Mouse (Mus musculus) CD8-positive naive resting alpha-beta T cell, adult 2 months (primary cell): ENCODE data around the gene Wbp1.

Source experiments
- DNase-seq, 2 experiments: peaks; one replicate each; pipeline ENCODE4 v3.0.0; 2022; ENCODE audit warnings: low read depth in 2 of 2, low spot score in 2 of 2

Wbp1 gene

GRCm38 (mm10) chr6:83120930-83121862 lies at the start of gene Wbp1:
Wbp1 (minus strand) TSS chr6:83121559.
- DNase-seq, result peak; percentile 87 to 89

DNA sequence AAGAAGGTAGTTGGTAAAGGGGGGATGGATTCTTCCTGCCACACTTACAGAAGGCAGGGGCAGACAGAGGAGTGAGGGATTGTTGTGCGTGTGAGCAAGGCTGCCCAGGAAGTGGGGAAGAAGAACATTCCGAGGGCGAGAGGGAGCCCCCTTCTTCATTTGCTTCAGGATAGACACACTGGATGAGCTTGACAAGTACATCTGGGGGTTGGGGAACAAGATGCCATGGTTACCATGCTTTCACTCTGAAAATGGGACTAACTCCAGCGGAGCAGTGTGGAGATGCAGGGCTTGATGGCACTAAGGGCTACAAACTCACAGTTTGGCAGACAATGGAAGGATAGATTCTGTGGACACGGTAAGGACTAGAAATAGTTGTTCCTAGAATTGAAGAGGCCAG lies 49.7 kb upstream of the Wbp1 start:
- no peak for DNase-seq

GRCm38 (mm10) chr6:83169872-83170271 lies 48.5 kb upstream of the Wbp1 start:
- no peak for DNase-seq

GRCm38 (mm10) chr6:83166243-83166630 lies 44.9 kb upstream of the Wbp1 start:
- DNase-seq, result peak in 1 of 2 experiments; percentile 24

DNA sequence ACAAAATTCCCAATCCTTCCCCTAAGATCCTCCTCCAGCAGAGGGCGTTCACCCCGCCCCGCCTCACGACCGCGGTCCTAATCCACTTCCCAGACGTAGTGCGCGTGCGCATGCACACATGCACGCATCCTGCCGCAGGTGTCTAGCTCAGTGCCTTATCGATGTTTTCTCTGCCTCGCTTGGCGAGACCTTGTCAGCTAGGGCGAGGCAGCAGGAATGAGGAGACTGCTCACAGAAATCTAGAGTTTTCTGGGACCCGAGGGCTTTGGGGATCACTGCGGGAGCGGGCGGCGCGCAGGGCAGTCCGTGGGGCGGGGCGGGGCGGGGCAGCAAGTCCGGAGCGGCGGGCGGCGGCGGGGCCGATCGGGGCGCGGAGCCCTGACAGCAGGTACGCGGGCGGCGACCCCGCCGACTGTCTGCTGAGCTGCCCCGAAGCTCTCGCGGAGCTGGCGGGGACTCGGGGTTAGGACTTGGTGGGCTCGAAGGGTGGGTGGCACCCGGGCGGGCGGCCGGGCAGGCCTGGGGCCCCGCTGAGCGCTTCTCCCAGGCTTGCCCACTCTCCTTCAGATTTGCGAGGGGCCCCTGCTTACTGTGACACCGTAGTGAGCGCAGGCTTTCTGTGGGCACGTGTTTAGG lies 44.4 kb upstream of the Wbp1 start, which contains the start of gene Dctn1:
Gene Dctn1 (plus strand): TSS at position 314 of the 636 bp plus-strand sequence.
- peak; percentile 92 for DNase-seq

DNA sequence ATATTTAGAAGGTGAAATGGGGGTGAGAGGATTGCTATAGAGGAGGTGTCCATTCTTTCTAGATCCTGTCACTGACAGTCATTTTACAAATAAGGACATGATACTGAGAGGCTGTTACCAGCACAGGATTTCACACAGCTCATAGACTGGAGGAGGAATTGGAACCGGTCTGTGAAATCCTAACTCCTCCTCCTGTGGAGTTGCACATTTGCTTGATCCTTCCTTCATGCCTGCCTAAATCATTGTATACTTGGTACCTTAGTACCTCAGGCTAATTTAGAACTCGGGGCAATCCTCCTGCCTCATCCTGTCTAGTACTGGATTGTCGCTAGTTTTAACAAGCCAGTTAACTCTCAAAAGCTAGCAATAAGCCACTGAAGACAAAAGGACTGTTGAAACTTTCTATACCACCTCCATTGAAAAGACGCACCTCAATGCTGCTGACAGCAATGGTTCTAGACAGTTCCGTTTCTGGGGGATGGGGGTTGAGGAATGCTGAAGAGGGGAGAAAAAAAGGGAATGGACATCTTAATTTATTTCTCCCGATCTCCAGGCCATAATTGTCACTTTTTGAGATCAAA lies 43.8 kb upstream of the Wbp1 start:
- no peak for DNase-seq

- peak; percentile 44 to 48 for DNase-seq
These were observed 41.3 kb upstream of the Wbp1 start for GRCm38 (mm10) chr6:83162701-83163100.

DNA sequence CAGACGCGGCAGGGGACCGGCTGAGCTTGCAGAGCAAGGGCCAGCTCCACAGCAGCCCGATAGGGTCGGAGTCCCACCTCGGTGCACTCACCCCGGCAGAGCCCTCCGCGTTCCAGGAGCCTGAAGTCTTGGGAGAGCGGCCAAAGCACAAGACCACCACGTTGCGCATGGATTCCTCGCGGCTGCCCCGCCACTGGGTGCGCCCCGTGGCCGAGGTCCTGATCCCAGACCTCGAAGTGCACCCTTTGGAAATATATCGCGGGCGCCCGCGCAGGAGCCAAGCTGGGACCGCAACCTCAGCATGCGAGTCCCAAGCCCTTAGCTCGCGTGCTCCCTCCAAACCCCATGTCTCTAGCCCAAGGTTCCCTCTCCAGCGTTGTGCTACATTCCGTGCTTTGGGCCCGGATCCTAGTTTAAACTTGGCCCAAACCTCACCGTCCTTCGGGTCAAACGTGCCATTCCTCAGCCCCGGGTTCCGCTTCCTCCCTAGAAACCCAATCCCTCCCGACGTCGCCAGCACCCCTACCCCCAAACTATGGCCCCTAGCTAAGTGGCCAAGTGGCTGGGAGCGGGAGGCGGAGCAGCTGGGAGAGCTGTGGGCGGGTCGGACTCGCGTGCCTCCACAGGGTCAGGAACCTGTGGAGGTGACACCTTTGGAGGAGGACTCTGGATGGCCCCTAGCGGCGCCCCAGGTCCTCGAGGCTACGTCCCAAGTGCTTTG lies 40.7 kb upstream of the Wbp1 start:
- no peak for DNase-seq

GRCm38 (mm10) chr6:83161442-83161841 lies 40.1 kb upstream of the Wbp1 start:
- DNase-seq, result no peak

DNA sequence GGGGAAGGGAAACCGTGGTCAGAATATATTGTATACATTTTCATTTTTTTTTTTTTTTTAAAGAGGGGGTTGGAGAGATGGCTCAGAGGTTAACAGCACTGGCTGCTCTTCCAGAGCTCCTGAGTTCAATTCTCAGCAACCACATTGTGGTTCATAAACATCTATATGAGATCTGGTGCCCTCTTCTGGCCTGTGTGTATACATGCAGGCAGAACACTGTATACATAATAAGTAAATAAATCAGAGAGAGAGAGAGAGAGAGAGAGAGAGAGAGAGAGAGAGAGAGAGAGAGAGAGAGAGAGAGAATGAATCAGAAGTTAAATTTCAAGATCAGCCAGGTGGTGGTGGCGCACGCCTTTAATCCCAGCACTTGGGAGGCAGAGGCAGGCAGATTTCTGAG lies 38.1 kb upstream of the Wbp1 start:
- DNase-seq, result peak; percentile 32 to 46

DNA sequence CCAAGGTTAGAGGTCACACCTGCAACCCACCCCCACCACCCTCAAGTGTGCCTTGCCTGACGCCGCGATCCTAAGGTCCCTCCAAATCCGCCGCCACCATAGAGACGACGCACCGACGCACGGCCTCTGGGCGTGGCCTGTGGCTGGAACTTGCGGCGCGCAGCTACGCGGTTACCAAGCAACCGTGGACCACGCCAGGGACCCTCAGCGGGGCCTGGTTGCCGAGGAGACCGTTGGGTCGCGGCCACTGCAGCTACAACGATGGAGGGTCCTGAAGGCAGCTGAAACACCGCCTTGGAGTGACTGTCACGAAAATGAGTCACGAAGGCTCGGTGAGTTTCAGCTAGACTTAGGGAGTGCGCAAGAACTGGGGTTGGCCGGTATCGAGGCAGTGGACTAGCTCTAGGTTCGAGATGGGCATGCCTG lies 34.9 kb upstream of the Wbp1 start, which contains the start of the genes Wdr54 and 1700003E16Rik:
Gene Wdr54 (minus strand): TSS at position 139 of the 426 bp plus-strand sequence.
Gene 1700003E16Rik (plus strand): TSS at position 146 of the 426 bp plus-strand sequence.
- DNase-seq, result no peak

GRCm38 (mm10) chr6:83155552-83156238 lies 34.3 kb upstream of the Wbp1 start:
- no peak for DNase-seq

DNA sequence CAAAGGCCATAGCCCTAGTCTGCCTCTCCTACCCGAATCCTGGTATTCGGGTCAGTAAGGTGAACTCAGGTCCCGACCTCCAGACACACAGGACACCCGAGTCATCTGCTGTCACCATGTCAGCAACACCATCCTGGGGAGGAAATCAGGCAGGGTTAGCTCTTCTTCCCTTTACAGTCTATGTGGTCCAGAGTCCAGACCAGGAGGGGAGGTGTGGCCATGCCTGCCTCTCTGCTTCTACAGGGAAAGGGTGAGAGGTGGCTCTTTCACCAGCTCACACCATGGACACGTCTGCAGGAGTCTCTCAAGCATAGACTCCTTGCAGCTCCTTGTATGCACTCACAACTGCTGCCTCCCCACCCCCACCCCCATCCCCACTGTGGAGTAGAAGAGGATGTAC lies 32.1 kb upstream of the Wbp1 start:
- no peak for DNase-seq

DNA sequence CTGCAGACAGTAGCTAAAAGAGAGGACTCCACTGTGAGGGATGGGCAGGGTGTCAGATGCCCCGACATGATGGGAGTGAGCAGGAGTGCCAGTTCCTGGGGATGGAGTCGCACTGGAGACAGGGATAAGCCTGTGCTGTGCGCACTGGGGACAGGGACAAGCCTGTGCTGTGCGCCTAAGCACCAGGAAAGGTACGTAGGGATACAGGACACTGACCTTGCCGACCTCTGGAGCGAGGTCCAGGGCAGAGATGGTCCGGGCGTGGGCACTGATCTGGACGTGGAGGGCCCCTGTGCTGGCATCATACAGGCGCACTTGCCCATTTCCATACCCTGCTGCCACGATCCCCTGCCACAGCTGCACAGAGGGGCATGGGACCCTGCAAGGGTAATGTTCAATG lies 31.7 kb upstream of the Wbp1 start:
- no peak for DNase-seq

DNA sequence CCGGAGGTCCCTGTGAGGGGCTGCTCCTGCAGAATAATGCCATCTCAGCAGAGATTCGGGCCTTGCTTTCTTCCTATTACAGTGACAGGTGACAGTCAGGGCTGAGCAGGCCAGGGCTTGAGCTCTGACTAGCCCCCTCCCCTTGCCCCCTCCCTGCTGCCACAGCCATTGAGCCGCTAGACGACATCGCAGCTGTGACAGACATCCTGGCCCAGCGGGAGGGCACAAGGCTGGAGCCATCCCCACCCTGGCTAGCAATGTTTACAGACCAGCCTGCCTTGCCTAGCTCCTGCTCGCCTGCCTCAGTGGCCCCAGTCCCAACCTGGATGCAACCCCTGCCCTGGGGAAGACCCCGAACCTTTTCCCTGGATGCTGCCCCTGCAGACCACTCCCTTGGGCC lies 30.4 kb upstream of the Wbp1 start:
- DNase-seq, result no peak

GRCm38 (mm10) chr6:83147280-83147679 lies 25.9 kb upstream of the Wbp1 start:
- DNase-seq, result no peak

DNA sequence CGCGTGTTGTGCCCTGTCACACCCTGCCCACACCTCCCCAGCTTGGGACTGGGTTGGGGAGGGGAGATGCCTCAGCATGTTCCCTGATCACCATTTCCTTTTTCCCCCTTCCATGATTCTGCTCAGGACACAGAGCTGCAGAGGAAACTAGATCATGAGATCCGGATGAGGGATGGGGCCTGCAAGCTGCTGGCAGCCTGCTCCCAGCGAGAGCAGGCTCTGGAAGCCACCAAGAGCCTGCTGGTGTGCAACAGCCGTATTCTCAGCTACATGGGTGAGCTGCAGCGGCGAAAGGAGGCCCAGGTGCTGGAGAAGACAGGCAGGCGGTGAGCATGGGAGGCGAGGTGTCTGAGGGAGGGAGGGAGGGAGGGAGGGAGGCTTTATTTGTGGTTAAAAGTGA lies 24.4 kb upstream of the Wbp1 start:
- DNase-seq, result no peak

- no peak for DNase-seq
These were observed 23.9 kb upstream of the Wbp1 start for GRCm38 (mm10) chr6:83145209-83145608.

GRCm38 (mm10) chr6:83142886-83143285 lies 21.5 kb upstream of the Wbp1 start:
- DNase-seq, result no peak

DNA sequence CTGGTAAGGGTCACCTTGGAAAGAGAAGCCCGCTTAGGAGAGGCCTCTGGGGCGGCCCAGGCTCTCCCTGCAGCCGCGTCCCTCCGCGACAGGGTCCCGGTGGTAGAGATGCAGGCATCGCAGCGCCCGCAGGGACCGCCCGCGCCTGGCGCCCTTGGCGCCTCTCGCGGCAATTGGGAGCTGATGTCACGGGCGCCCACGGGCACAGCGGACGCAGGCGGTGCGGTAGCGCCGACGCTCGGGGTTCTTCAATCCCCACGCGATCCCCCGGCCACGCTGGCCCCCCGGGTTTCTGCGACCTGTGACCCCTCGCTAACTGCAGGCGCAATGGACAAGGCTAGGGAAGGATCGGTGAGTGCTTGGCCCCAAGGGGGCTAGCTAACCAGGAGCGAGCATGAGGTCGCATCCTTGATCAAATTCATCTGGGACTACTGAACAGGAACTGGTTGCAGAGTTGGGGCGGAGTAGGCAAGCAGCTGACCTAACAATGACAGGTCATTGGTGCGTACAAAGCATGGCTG lies 20.9 kb upstream of the Wbp1 start:
- no peak for DNase-seq
